Mouse (Mus musculus): ENCODE results near the gene Rabl2.

Rabl2 gene

DNA sequence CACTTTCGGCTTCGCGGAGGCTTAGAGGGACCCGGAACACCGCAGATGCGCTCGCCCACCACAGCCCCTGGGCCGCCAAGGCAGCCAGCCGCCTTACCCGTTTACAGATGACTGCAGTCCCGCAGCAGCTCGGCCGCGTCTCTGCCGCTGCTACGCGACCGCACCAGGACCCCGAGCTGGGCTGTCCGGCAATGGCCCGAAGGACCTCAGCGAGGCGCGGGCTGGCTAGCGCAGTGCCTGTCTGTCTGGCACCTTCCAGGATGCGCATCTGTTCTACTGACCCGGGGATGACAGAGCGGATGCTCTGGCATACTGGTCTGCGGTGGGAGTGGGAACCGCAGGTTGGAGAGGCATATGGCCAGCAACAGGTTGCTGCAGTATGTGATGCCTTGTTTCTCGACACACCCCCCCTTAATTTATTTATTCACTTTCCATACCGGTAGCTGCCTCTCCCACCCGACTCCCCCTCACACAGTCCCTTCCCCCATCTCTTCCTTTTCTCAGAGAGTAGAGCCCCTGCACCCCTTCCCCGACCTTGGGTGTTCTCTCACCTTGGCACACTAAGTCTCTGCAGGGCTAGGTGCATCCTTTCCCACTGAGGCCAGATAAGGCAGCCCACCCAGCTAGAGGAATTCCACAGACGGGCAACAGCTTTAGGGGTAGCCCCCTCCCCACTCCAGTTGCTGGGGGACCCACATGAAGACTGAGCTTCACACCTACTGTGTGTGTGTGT is at the start of gene Rabl2:
Rabl2 (minus strand) TSS at position 201 of the 733 bp plus-strand sequence.
- in situ Hi-C loops (cut with MboI, MseI) = no loop called here

DNA sequence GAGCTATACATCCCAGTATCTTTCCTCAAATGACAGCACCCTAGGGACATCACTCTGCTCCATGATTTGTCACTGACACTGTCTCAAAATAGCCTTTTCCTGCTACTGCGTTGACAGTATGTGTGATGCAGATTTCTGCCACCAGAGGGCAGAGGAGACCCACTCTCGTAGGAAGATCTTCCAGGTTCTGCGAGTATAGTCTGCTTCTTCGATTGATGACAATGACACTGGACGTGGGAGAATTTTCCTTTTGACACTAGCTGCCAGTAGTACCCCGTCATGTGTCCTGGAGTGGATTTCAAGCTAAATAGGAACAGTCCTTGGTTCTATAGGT is 31.9 kb upstream of the Rabl2 start:
- in situ Hi-C loops (cut with MboI, MseI) = loop anchor here (5.0 kb wide), 1 partner anchor 589 kb away; no protein-coding TSS in a partner anchor

DNA sequence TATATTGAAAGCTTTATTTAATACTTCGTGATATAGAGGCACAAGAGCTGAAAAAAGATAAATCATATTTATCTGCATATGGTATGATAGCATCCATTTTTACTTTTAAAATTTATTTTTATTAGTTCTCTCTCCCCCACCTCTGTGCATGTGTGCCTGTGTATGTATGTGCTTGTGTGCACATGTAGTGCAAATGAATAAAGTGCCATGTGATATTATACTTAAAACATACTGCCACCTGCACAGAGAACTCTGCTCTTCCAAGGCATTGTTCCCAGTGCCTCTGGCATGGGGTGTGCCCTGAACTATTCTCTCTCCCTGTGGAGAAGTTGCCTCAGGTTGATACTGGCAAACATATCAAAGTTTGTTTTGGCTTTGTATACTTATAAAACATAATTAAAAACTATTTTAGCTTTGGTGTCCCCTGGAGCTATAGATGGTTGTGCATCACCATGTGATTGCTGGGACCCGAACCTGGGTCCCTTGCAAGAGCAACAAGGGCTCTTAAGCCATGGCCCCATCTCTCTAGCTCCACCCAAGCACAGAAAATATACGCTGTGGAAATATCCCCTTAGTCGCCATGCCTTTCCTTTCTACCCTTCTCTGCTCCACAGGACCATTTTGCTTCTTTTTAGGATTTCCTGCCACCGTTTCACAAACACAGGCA is 31.4 kb upstream of the Rabl2 start:
- in situ Hi-C loops (cut with MboI, MseI) = loop anchor here (5.0 kb wide), 1 partner anchor 589 kb away; no protein-coding TSS in a partner anchor

DNA sequence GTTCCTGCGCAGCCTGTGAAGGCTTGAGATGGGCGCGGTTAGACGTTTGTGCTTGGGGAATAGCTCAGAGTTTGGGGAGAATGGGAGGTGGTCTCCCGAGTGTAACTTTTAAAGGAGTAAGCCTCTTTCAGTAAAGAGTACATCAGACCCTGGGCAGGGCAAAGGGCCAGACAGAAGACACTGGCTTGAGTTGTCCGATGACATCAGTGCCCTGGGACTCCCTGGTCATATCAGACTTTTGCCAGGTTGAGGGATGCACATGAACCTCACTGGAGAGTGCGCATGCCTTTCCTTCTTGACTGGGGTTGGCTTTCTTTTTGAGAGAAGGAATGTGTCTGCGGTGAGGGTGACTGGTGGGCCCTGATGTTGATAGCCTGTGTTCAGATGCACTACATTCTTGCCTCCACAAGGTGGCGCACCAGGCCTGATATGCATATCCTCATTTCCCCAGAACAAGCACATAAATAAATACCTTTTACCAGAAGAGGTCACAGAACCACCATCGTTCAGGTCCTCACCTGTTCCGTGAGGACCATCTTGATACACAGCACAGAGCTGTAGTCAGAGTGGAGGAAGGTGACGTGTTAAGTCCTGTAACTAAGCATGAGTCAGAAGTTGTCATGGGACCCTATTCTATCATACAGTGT is 30.7 kb upstream of the Rabl2 start:
- in situ Hi-C loops (cut with MboI, MseI) = loop anchor here (5.0 kb wide), 1 partner anchor 590 kb away; no protein-coding TSS in a partner anchor

DNA sequence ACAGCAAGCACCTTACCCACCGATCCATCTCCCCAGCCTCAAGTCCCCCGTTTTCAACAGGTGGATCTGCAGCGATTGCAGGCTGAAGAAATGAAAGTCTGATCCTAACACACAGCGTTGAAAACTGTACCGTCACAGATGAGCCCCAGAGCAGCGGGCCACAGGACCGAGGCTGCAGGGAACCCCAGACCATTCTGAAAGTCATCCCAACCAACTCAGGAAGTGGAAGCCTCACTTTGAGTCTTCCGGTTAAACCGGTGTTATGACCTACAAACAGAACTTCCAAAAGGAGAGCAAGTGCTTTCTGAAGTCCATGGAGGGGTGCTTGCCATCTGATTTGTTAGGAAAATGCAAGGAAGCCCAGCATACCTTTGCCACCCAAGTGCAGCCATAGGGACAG is 16.2 kb upstream of the Rabl2 start:
- in situ Hi-C loops (cut with MboI, MseI) = no loop called here

DNA sequence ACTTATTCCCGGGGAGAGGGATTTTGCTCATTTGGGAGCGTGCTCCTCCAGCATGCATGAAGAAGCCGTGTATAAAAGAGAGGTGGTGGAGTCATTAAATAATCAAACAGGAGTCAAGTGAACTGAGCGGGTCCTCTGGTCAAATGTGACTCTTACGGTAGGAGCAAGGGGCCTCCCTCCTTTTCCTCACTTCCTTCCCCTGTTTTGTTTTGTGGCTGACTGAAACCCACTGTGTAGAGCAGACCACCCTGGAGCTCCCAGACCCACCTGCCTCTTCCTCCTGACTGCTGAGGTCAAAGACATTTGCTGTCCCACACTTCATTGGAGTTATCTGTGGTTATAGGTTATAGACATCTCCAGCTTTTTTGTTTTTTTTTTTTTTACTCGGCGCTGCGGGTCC is 15.8 kb upstream of the Rabl2 start:
- in situ Hi-C loops (cut with MboI, MseI) = no loop called here

DNA sequence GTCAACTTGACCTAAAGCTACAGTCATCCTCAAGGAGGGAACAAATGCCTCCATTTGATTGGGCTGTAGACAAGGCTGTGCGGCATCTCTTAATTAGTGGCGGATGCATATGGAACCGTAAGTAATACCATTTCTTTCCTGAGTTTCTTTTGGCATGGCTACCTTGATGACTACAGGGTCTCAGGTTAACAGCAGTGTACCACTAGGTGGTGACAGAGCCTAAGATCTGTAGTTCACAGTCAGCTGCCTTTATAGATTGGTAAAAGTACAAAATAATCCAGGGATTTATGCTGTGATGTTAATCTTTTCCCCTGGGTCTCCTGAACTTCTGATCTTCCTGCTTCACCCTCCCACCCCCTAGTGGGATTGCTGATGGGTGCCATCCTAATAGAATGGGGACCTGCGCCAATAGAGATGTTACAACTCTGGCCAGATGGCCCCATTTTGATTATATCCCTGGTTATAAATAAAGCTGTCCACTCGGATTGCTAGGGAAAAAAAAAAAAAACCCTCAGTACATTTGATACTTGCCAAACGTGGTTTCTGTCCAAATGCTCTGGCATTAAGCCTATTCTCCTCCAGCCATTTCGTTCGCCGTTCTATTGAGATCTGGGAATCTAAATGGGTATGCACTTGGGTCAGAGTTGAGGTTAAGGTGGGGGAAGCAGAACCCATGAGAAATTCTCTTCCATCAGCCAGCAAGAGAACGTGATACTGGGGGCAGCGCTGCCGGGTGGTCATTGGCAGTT is 14.3 kb upstream of the Rabl2 start:
- in situ Hi-C loops (cut with MboI, MseI) = no loop called here

DNA sequence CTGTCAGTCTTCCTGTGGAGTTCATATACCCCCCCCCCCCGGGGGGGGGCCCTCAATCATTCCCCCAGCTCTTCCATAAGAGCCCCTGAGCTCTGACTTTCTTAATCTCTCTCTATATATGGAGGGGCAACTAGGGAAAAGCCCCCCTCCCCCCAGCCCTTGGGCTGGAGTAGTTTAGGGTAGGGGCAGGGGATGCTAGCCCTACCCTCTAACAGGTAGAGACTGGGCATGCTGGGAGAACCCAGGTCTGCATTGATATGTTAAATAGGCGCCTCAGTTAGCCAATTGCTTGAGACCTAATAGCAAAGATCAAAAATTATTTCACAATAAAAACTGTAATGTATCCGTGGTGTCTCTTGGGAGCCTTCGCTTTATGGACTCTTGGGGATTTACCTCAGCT is 825 bp upstream of the Rabl2 start:
- in situ Hi-C loops (cut with MboI, MseI) = no loop called here

DNA sequence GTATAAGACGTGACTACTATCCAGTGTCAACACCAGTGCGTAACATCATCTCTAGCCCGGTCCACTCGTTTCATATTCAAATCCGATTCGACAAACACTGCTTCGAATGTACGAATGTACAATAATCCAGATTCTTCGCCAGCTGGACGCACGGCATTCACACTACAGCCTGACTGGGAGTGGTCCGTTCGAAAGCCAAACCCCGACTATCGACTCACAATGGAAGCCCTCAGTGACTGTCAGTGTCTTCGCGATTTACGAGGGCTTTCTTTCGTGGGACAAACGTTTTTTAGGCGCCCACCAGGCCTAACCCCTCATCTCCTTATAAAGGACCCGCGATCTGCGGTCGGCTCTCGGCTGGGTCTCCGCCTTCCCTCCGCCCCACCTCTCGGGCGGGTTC is 406 bp downstream of the Rabl2 start:
- in situ Hi-C loops (cut with MboI, MseI) = no loop called here

DNA sequence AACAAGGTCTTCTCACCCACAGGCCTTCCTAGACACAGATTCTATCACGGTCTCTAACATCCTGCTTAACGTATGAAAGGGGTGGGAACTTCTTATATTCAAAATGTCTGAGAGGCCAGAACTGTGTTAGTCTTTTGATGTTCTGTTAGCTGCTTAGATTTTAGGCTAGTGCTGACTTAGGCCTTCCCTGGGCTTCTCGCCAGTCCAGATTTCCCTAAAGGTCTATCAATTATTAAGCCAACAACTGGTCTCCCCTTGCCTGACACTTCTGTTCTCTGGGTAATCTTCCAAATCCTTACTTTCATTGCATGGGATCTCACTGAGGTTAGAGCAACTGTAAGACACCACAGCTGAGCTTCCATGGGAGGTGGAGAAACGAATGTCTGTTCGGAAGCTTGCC is 2.6 kb downstream of the Rabl2 start:
- in situ Hi-C loops (cut with MboI, MseI) = no loop called here

DNA sequence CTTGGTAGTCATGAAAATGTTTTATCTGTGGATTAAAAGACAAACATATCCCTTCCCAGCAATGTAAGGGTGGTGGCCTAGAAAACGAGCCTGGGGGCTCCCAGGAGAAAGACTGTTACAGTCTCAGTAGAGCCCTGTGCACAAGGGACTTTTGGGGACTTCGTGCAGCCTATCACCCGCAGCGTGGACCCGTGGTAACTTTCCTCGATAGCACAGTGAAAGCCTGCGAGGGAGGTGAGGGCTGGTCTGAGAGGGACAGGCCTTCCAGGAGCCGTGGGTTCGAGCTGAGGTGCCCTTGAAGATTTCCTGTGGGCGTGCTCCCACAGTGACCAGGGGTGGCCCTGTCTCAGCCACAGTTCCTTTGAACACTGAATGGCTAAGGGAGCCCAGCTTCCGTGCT is 6.1 kb downstream of the Rabl2 start:
- in situ Hi-C loops (cut with MboI, MseI) = no loop called here

DNA sequence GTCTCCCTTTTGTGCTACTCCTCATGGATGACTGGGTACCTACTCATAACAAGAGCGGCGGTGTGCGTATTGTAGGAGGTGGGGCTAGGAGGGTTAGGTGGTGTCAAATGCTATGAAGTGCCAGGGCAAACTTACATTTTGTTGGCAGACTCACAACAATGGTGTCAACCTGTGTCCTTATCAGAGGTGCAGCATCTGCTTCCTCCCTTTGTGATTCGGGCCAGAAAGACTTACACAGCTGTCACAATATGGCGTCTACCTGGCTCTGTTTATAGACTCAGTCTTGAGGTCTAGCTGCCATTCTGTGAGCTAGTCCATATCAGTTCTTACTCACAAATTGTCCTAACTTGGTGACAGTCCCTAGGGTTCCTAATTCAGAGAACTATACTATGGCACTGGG is 6.6 kb downstream of the Rabl2 start:
- in situ Hi-C loops (cut with MboI, MseI) = no loop called here

DNA sequence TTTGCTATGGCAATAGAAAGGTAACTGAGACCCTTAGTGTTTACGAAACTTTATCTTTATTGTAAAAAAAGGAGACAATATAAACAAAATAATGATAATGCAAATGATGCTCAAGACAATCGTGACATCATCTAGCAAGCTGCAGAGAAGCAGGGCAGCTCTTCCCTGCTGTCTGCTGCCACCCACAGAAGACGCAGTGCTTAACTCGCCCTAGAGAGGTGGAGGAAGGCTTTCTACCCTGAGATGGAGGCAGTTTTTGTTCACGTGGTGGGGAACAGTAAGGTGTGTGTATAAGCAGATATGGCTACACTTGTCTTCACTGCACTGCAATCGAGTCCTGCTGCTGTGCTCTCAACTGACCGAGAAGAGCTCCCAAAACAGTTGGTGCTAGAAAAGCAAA is 9.2 kb downstream of the Rabl2 start:
- in situ Hi-C loops (cut with MboI, MseI) = no loop called here

DNA sequence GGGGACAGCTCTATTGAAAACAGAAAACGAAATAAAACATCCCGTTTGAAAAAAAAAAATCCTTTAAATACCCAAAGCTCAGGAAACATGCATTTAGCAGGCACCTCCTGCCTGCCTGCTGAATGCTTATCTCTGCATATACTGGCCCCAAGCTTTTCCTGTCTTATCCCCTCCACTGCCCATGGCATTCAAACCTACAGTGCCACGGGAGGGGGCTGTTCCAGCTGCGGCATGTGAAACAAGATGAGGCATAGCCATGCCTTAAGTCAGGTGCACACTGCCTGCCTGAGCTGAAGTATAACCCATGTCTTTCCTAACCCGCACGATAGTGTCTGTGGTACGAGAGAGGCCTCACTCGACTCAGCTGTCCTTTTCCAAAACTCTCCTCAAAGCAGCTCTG is 19.6 kb downstream of the Rabl2 start:
- in situ Hi-C loops (cut with MboI, MseI) = no loop called here

DNA sequence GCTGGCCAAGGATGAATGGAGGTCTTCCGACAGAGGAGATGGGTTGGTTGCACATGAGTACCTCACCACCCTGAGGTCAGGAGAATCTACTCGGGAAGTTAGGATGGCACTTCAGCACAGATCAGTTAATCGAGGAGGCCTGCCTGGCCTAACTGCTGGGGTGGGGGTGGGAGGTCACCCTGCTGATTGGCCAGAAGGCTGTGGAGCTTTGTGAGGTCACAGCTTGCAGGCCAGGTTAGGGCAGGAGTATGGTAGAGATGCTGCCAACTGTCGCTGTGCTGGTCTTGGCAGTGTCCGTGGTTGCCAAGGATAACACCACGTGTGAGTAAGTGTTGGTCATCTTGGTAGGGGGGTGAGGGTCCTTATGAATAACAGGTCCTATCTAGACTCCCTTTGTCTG is 23.6 kb downstream of the Rabl2 start, which contains the start of gene Acr:
Acr (plus strand) TSS at position 213 of the 400 bp plus-strand sequence.
- in situ Hi-C loops (cut with MboI, MseI) = no loop called here

DNA sequence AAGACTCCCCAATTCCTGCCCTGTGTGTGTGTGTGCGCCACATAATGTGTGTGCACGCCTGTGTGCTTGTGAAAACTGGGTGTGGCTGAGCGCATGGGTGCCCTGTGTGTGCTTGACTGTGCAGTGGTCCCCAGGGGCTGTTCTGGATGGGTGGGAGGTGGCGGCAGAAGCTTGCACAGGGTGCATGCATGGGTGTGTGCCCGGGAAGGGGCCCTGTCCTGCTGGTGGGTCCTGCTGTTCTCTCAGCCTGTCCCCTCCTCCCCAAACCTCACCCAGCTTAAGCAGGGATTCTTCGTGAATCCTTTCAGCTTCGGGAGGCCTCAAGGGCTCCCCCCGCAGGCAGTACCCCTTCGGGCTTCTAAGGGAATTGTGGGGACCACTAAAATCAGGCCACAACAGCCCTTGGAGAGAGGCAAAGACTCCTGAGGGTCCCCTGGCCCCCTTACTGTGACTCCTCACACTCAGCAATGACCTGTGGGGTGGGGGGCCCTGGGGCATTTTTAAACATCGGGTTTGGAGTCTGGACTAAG is 32.5 kb downstream of the Rabl2 start:
- in situ Hi-C loops (cut with MboI, MseI) = no loop called here

DNA sequence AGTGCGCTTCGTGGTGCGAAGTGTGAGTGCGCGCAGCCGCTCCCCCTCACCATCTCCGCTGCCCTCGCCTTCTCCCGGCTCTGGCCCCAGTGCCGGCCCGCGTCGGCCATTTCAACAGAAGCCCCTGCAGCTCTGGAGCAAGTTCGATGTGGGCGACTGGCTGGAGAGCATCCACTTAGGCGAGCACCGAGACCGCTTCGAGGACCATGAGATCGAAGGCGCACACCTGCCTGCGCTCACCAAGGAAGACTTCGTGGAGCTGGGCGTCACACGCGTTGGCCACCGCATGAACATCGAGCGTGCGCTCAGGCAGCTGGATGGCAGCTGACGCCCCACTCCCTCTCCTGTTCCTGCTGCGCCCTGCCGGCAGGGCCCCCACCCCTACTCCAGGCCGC is 33.7 kb downstream of the Rabl2 start:
- in situ Hi-C loops (cut with MboI, MseI) = no loop called here

DNA sequence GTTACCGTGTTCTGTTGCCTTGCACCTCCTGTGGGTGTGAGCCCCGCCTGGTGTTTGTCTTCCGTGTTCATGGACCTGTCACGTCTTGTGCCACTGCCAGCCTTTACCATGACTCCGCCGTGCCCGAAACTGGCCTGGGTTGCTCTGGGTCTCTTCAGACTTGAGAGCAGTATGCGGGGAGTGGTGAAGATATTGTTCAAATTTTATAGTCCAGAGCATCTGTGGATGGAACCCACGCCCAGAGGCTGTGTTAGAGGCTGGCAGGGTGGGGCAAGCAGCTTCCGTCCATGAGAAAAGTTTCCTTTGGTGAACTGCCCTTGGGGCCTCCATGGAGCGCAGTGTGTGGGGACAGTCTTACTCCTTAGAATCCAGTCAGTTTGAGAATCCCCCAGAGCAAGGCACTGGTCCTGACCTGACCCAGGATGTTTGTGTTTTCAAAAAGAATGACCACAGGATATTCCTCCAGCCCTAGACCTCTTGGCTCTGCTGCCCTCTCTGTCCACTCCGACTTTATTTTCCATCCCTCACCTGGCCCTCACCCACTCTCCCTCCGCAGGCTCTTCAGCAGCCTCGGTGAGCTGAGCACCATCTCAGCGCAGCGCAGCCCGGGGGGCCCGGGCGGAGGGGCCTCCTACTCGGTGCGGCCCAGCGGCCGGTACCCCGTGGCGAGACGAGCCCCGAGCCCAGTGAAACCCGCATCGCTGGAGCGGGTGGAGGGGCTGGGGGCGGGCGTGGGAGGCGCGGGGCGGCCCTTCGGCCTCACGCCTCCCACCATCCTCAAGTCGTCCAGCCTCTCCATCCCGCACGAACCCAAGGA is 34.3 kb downstream of the Rabl2 start:
- in situ Hi-C loops (cut with MboI, MseI) = no loop called here

DNA sequence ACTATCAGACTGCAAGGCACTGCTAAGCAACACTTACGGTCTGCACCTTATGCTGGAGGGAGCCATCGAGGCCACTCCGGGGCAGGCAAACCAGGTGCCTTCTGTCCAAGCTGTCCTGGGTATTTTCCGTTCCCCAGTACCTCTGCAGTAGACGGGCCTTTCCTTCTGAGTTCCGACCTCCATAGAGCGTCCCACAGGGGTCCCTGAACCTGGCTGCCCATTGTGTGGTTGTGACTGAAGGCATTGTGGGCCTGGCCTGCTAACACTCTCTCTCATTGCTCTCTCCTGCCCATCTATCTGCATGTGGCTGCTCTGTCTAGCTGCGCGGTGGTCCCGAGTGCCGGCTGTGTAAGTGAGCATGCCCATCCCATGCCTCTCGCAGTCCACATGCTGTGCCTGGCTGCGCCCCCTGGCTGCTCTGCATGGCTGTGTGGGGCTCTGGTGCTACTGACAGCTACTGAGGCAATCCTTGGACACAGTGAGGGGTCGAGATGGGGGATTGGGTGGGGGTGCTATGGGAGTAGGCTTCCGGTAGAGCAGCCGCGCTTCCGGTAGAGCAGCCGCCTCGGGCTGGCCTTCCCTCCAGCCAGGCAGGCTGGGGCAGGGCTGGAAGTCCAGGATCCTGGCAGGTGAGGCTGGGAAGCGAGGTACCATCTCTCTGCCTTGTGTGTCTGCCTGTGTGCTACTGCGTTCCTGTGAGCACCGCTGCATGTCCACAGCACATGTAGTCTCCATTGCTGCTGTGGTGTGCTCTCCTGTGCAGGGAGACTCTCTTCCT is 35.1 kb downstream of the Rabl2 start:
- in situ Hi-C loops (cut with MboI, MseI) = no loop called here

DNA sequence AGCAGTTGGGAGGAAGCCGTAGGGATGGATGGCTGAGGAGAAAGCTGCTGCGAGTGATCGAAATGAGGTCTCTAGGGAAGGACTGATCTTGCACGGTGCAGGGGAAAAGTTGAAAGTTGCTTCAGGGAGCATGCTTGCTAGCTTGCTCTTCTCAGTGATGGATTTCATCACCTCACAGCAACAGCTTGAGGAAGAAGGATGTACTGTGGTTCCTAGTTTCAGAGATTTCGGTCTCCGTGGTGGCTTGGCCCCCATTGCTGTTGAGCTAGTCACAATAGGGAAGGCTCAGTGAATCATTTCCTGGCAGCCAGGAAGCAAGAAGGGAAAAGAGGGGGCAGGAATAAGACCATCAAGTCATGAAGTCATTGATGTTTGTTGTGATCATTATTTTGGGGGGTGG is 36.1 kb downstream of the Rabl2 start:
- in situ Hi-C loops (cut with MboI, MseI) = no loop called here

All from T-helper 2 cell (primary cell).